Mouse (Mus musculus) hindbrain, embryonic 13.5 days (tissue): ENCODE results near the gene Bckdk. TPM values are rescaled to one million over a fixed set of nuclear protein-coding genes. Genes with fewer than 3 reads are reported as not detected.

Experiments used
- ATAC-seq: fragments of 200-750 bp; cut with Nextera tagmentation; 2 replicates; pipeline ENCODE4 v1.8.0; 2017; ENCODE audit warnings: moderate TSS enrichment; ENCODE audit not compliant: low FRiP score
- H3K27ac ChIP-seq: fragments of 300-500 bp; sonication (generic); 2 replicates; pipeline ENCODE4 v1.5.1; 2015; ENCODE audit warnings: inconsistent platforms, mild to moderate bottlenecking, moderate library complexity
- H3K27me3 ChIP-seq: fragments of 300-500 bp; sonication (generic); 2 replicates; pipeline ENCODE4 v1.6.1; 2015; ENCODE audit warnings: mild to moderate bottlenecking, inconsistent platforms
- H3K36me3 ChIP-seq: fragments of 300-500 bp; sonication (generic); 2 replicates; pipeline ENCODE4 v1.6.1; 2015; ENCODE audit warnings: mild to moderate bottlenecking, inconsistent platforms
- H3K4me1 ChIP-seq: fragments of 300-500 bp; sonication (generic); replicated peaks from 2 replicates; pipeline ENCODE4 v1.6.1; 2015; ENCODE audit warnings: inconsistent platforms
- H3K4me2 ChIP-seq: fragments of 300-500 bp; sonication (generic); 2 replicates; pipeline ENCODE4 v1.6.1; 2015; ENCODE audit warnings: inconsistent platforms, mild to moderate bottlenecking, moderate library complexity
- H3K4me3 ChIP-seq: fragments of 300-500 bp; sonication (generic); 2 replicates; pipeline ENCODE4 v1.5.1; 2015; ENCODE audit warnings: mild to moderate bottlenecking, inconsistent platforms
- H3K9ac ChIP-seq: fragments of 300-500 bp; sonication (generic); 2 replicates; pipeline ENCODE4 v1.6.1; 2015; ENCODE audit warnings: mild to moderate bottlenecking, inconsistent platforms
- H3K9me3 ChIP-seq: fragments of 300-500 bp; sonication (generic); 2 replicates; pipeline ENCODE4 v1.6.1; 2016; ENCODE audit warnings: inconsistent platforms
- WGBS: fragments of 180-500 bp; shearing (Covaris S2); methylation state at CpG from one replicate; pipeline ENCODE4 v1.1.7; 2015; 5-methylcytosine and 5-hydroxymethylcytosine counted together
- polyA plus RNA-seq: library from polyadenylated mRNA; unstranded; fragments of >200 nt; fragmentation: Nextera tagmentation; extraction: Ambion mirVana; gene quantifications from 2 replicates; pipeline ENCODE4 v1.2.1, GENCODE M21; 2015

Bckdk gene
- polyA plus RNA-seq, 1 experiment from 2014 or later, result 59.7 TPM

DNA sequence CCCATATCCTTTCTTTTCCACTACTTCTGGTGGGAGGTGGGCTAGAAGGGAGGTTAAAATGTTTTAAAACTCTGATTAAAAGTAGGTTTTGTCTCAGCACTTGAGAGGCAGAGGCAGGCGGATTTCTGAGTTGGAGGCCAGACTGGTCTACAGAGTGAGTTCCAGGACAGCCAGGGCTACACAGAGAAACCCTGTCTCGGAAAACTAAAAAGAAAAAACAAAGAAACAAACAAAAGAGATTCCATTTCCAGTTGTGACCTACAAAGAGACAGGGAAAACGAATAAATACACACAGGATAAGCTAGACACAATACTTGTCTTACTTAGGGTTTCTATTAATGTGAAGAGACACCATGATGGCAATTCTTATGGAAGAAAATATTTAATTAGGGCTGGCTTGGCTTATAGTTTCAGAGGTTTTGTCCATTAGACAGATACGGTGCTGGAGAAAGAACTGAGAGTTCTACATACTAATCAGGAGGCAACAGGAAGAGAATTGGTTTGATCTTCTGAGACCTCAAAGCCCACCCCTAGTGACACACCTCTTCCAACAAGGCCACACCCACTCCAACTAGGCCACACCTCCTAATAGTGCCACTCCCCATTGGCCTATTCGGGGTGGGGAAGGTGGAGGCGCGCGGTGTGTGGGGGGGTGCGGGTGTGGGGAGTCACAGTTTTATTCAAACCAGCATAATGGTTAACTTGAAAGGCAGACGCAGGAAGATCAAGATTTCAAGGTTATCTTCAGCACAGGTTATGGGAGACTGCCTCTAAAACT, 5.5 kb upstream of the Bckdk start:
- H3K4me3 ChIP-seq, result no peak overlapping the region
- ATAC-seq, result no peak
- H3K9me3 ChIP-seq, result no peaks in the 10 kb centered on the region
- no peak overlapping the region for H3K27ac ChIP-seq
- WGBS, result 40% methylated on average over 10 of the region's 10 CpGs
- H3K4me1 ChIP-seq, result peaks cover 14% of the 10 kb centered on the region
- peaks cover 2% of the 10 kb centered on the region; the same call in 1 of the 2 replicates for H3K27me3 ChIP-seq
- no peak overlapping the region for H3K4me2 ChIP-seq
- peaks cover under 1% of the 10 kb centered on the region for H3K36me3 ChIP-seq
- no peak overlapping the region for H3K9ac ChIP-seq

DNA sequence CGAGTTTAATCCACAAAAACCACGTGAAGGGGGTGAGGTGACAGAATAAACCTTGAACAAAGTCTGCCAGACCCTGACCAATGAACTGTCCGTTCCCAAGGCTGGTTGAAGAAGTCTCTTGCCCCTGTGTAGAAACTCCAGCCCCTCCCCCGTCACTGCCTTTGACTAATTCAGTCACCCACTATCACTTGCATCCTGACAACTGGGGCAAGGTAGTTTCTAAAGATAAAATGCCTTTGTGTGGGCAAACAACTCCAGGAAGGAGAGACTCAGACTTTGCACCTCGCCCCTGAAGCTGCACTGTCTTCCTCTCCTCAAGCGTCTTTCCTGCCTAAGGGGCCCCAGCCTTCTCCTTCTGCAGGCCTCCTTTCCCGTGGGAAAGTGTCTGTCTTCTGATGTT, 3.9 kb upstream of the Bckdk start:
- no peak overlapping the region for H3K27ac ChIP-seq
- no peaks in the 10 kb centered on the region for H3K9me3 ChIP-seq
- H3K4me2 ChIP-seq, result no peak overlapping the region
- no peak overlapping the region for H3K4me3 ChIP-seq
- no peaks in the 10 kb centered on the region for H3K36me3 ChIP-seq
- H3K27me3 ChIP-seq, result peaks cover 2% of the 10 kb centered on the region; the same call in 1 of the 2 replicates
- ATAC-seq, result no peak
- H3K9ac ChIP-seq, result no peak overlapping the region
- WGBS, result 48% methylated on average over 7 of the region's 7 CpGs
- H3K4me1 ChIP-seq, result peaks cover 12% of the 10 kb centered on the region

DNA sequence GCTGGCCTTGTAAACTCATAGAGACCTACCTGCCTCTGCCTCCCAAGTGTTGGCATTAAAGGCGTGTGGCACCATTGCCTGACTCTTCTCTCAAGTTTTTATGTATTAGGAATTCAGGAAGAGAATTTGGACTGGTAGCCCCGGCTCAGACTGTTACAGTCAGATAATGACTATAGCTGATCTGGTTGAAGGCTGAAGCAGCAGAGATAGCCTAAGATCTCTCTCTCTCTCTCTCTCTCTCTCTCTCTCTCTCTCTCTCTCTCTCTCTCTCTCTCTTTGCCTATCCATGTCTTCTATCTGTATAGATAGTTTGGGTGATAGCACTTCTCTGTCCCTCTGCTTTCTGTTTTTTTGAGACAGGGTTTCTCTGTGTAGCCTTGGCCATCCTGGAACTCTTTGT, 2.1 kb upstream of the Bckdk start:
- WGBS, result 84% methylated on average over 2 of the region's 2 CpGs

DNA sequence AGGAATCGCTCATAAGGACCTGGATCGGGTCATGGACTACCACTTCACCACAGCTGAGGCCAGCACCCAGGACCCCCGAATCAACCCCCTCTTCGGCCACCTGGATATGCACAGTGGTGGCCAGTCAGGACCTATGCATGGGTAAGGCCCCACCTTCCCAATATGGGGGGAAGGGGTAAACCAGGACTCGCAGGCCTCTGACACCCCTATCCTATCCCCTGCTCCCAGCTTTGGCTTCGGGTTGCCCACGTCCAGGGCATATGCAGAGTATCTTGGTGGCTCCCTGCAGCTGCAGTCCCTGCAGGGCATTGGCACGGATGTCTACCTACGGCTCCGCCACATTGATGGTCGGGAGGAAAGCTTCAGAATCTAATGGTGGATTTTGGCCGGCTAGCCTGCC, 4.1 kb downstream of the Bckdk start:
- Histone ChIP-seq H3K9me3 (no peaks in the 10 kb centered on the region), H3K4me1 (peaks cover 26% of the 10 kb centered on the region), H3K9ac (no peak overlapping the region), H3K4me2 (no peak overlapping the region), H3K27ac (no peak overlapping the region), H3K4me3 (no peak overlapping the region), H3K27me3 (no peaks in the 10 kb centered on the region), H3K36me3 (peaks cover 48% of the 10 kb centered on the region)
- ATAC-seq, result no peak
- WGBS, result 98% methylated on average over 12 of the region's 12 CpGs

More for the DNA sequence above, 2.1 kb upstream of the Bckdk start:
- H3K27ac ChIP-seq, result no peak overlapping the region
- no peak for ATAC-seq
- H3K27me3 ChIP-seq, result peaks cover 2% of the 10 kb centered on the region; the same call in 1 of the 2 replicates
- H3K36me3 ChIP-seq, result peaks cover 15% of the 10 kb centered on the region
- H3K4me1 ChIP-seq, result peaks cover 17% of the 10 kb centered on the region
- H3K4me2 ChIP-seq, result no peak overlapping the region
- H3K9me3 ChIP-seq, result no peaks in the 10 kb centered on the region
- H3K9ac ChIP-seq, result no peak overlapping the region
- H3K4me3 ChIP-seq, result no peak overlapping the region

DNA sequence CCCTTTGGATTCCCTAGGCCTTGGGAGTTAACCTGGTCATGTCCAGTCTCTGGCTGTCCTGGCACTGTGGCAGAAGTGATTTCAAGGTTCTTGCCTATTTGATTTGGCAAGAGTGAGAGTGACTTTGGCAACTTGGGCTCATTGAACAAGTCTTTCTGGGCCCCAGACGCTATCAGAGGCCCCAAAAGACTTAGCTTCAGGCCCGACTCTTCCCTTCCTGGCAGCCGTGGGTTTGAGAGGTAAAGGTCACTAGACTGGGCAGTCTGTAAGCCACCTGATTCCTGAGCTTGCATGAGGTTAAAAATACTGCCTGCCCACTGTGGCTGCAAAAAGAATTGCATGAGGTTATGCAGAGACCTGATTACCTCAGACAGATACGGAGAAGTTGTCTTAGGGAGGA, 4.8 kb downstream of the Bckdk start:
- 95% methylated on average over 4 of the region's 4 CpGs for WGBS
- no peak for ATAC-seq
- Histone ChIP-seq H3K36me3 (peaks cover 48% of the 10 kb centered on the region), H3K9ac (no peak overlapping the region), H3K4me1 (peaks cover 32% of the 10 kb centered on the region), H3K27me3 (no peaks in the 10 kb centered on the region), H3K9me3 (no peaks in the 10 kb centered on the region), H3K4me2 (no peak overlapping the region), H3K4me3 (no peak overlapping the region), H3K27ac (no peak overlapping the region)

DNA sequence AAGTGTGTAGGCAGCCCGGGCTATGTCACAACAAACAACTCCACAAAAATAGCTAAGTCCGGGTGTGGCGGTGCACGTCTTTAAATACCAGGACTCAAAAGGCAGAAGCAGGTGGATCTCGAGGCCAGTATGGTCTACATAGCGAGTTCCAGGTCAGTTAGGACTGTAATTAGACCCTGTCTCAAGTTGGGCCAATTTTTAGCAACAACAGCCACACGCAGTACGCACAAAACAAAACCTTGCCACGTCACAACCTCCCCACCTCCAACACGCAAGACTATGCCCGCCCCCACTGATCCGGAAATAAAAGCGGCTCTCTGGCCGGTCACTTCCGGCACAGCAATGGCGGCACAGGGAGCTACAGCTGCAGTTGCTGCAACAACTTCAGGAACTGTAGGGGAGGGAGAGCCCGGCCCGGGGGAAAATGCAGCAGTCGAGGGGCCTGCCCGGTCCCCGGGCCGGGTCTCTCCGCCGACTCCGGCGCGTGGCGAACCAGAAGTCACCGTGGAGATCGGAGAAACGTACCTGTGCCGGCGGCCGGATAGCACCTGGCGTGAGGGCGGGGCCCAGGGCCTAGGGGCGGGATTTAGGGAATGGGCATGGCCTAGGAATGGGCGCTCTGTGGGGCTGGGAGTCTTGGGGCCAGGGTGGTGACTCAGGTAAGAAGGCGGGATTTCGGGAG, 8.4 kb downstream of the Bckdk start, which contains the start of gene Kat8:
TSS of gene Kat8 (plus strand) at position 327 of the 682 bp plus-strand sequence.
- Histone ChIP-seq H3K36me3 (peaks cover 53% of the 10 kb centered on the region), H3K4me2 (peak within 1 kb of the TSS; percentile 74), H3K4me1 (peaks cover 16% of the 10 kb centered on the region), H3K27me3 (no peaks in the 10 kb centered on the region), H3K9ac (peak within 1 kb of the TSS; percentile 84), H3K27ac (peak within 1 kb of the TSS; percentile 87), H3K9me3 (no peaks in the 10 kb centered on the region), H3K4me3 (peak within 1 kb of the TSS; percentile 96)
- 2% methylated on average over 40 of the region's 40 CpGs for WGBS
- peak; percentile 96 for ATAC-seq

DNA sequence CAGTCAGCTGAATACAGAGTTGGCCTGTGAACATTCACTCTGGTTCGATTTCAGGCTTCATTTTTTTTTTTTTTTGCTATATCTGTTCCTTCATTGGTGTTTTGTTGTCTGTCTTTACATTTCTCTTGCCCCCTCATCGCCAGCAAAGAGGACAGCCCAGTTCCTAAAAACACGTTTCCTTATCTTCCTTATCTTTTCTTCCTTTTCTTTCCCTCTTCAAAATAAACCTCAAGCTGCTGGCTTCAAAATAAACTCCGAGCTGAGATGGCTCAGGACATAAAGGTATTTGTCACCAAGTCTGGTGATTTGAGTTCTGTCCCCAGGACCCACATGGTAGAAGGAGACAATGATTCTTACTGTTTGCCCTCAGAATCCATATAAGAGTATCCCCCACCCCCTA, 9.1 kb downstream of the Bckdk start:
- peaks cover 16% of the 10 kb centered on the region for H3K4me1 ChIP-seq
- peak overlapping the region; percentile 87; the same call in 1 of the 2 replicates for H3K27ac ChIP-seq
- ATAC-seq, result no peak
- peak overlapping the region; percentile 96 for H3K4me3 ChIP-seq
- H3K27me3 ChIP-seq, result no peaks in the 10 kb centered on the region
- peaks cover 51% of the 10 kb centered on the region for H3K36me3 ChIP-seq
- whole genome bisulfite sequencing, result 29% methylated on average over 4 of the region's 4 CpGs
- H3K9me3 ChIP-seq, result no peaks in the 10 kb centered on the region
- peak overlapping the region; percentile 74 for H3K4me2 ChIP-seq
- H3K9ac ChIP-seq, result peak overlapping the region; percentile 84

DNA sequence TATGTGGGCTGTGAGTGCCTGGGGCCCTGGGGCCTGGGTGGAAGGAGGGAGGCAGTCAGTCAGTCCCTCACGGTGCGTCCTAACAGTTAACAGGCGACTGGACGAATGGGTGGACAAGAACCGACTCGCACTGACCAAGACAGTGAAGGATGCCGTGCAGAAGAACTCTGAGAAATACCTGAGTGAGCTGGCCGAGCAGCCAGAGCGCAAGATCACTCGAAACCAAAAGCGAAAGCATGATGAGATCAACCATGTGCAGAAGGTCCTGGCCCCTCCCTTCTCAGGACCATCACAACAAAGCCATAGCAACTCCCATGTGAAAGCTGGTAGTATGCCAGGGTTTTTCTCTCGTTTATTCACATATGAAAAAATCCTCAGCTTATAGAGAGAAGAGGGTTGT, 11.4 kb downstream of the Bckdk start:
- Histone ChIP-seq H3K9me3 (no peaks in the 10 kb centered on the region), H3K27me3 (no peaks in the 10 kb centered on the region), H3K4me2 (no peak overlapping the region), H3K36me3 (peaks cover 42% of the 10 kb centered on the region), H3K4me1 (peaks cover 16% of the 10 kb centered on the region), H3K4me3 (no peak overlapping the region), H3K9ac (no peak overlapping the region), H3K27ac (no peak overlapping the region)
- 92% methylated on average over 12 of the region's 12 CpGs for WGBS
- ATAC-seq, result no peak

DNA sequence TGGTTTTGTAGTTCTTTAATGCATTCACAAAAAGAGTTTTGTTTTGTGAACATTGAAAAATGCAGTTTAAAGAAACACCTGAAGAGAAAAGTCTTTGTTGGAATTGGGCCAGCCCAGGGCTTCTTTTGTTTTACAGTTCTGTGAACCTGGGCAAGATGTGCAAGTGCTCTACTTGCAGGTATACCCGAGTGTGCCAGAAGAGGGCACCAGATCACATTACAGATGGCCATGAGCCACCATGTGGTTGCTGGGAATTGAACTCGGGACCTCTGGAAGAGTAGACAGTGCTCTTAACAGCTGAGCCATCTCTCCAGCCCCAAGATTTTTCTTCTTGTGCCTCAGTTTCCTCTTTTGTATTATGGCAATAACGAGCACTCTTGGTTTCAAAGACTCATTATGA, 14.3 kb downstream of the Bckdk start:
- no peak overlapping the region for H3K27ac ChIP-seq
- no peak overlapping the region for H3K9ac ChIP-seq
- H3K27me3 ChIP-seq, result no peaks in the 10 kb centered on the region
- ATAC-seq, result no peak
- 58% methylated on average over 3 of the region's 3 CpGs for WGBS
- H3K9me3 ChIP-seq, result no peaks in the 10 kb centered on the region
- no peak overlapping the region for H3K4me3 ChIP-seq
- H3K4me1 ChIP-seq, result peaks cover 4% of the 10 kb centered on the region
- H3K4me2 ChIP-seq, result no peak overlapping the region
- H3K36me3 ChIP-seq, result peaks cover 68% of the 10 kb centered on the region

DNA sequence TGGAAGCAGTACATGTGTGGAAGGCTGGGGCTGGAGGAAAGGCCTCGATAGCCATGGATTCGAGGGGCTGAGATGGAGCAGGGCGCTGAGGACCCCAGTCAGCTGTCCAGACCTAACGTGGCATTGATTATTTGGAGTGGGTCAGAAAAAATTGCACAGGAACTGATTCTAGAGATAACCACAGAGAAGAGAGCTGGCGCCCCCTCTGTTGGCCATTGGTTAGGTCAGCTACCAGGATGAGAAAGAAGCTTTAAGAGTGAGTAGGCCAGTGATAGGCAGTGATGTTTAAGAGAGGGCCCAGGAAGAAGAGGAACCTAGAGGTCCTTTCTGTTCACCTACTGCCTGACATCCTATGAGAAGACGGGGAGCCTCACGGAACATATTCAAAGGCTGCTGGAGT, 15.4 kb downstream of the Bckdk start:
- 81% methylated on average over 7 of the region's 7 CpGs for whole genome bisulfite sequencing
- H3K36me3 ChIP-seq, result peaks cover 79% of the 10 kb centered on the region
- no peaks in the 10 kb centered on the region for H3K4me1 ChIP-seq
- H3K27ac ChIP-seq, result no peak overlapping the region
- no peak overlapping the region for H3K9ac ChIP-seq
- H3K9me3 ChIP-seq, result no peaks in the 10 kb centered on the region
- no peak for ATAC-seq
- no peak overlapping the region for H3K4me3 ChIP-seq
- no peak overlapping the region for H3K4me2 ChIP-seq
- H3K27me3 ChIP-seq, result no peaks in the 10 kb centered on the region

DNA sequence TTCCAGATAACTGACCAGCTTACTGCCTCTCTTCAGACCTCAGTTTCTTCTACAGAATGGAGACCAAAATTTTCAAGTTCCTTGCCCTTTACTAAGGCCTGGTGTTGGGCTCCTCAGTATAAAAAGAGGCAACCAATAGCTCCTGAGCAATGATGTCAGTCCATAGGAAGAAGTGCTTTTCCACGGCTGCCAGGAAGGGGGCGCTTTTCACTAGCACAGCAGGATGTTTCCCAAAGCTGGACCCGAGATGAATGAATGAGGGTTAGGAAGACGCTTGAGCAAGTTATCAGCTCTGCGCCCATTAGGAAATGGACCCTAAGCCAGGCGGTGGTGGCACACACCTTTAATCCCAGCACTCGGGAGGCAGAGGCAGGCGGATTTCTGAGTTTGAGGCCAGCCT, 17.6 kb downstream of the Bckdk start:
- ATAC-seq, result no peak
- Histone ChIP-seq H3K9me3 (no peaks in the 10 kb centered on the region), H3K27ac (no peak overlapping the region), H3K4me1 (no peaks in the 10 kb centered on the region), H3K4me2 (no peak overlapping the region), H3K9ac (no peak overlapping the region), H3K27me3 (no peaks in the 10 kb centered on the region), H3K36me3 (peaks cover 82% of the 10 kb centered on the region), H3K4me3 (no peak overlapping the region)
- WGBS, result 65% methylated on average over 8 of the region's 8 CpGs

DNA sequence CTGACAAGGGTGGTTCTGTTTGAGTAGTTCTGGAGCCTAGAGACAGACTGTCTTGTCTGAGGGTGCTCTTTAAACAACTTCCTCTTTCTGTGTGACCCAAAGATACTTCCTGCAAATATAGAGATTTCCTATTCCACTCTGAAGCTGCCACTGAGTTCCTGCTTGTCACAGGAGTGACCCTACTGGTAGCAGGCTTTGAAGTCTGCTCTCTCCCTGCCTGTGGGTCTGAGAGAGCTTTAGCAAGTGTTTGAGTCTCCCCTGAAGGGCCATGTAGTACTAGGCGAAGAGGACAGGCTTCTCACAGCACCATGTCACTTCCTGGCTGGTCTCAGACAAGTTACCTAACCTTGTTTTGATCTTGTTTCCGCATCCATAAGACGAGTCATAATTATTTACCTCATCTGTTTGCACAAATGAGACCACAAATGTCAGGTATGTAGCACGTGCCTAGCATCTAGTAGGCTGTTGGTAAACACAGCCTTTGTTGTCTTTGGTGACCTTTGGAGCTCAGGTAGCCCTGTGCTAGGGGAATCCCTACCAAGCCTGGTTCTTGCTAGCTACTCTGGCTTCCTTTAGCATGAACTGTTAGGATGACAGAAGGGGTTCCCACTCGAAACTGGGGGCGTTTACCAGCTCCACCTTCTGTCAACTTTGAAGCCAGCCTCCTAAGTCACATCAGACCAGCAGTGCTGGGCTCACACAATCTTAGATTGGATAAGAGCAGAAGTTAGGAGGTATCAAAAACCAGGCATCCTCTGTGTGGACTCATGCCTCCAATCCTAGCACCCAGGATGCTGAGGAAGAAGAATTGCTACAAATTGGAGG, 18.8 kb downstream of the Bckdk start:
- Histone ChIP-seq H3K27ac (no peak overlapping the region), H3K4me3 (no peak overlapping the region), H3K27me3 (peaks cover 8% of the 10 kb centered on the region), H3K9me3 (no peaks in the 10 kb centered on the region), H3K4me2 (no peak overlapping the region), H3K9ac (no peak overlapping the region), H3K36me3 (peaks cover 82% of the 10 kb centered on the region), H3K4me1 (no peaks in the 10 kb centered on the region)
- no peak for ATAC-seq
- 88% methylated on average over 6 of the region's 6 CpGs for whole genome bisulfite sequencing
